Mouse (Mus musculus): Measurements from ENCODE around the gene Ifna9. TPM values are rescaled to one million over a fixed set of nuclear protein-coding genes. Genes with fewer than 3 reads are reported as not detected.

The Ifna9 gene
- total RNA-seq (2023): not detected in 2 replicates

GRCm38 (mm10) chr4:88592285-88592684, at the start of gene Ifna9:
Gene Ifna9, minus strand, starts transcription at chr4:88592385.

GRCm38 (mm10) chr4:88634311-88634710, 42.1 kb upstream of the Ifna9 start, which contains the start of gene C87499:
Gene C87499, minus strand, starts transcription at chr4:88634411.

GRCm38 (mm10) chr4:88603276-88603675, 11.1 kb upstream of the Ifna9 start, which contains the start of gene Ifna12:
Gene Ifna12, minus strand, starts transcription at chr4:88603376.

GRCm38 (mm10) chr4:88571698-88572097, 20.5 kb downstream of the Ifna9 start, which contains the start of gene Ifna14:
Gene Ifna14, minus strand, starts transcription at chr4:88571798.

GRCm38 (mm10) chr4:88558145-88558544, 34.0 kb downstream of the Ifna9 start, which contains the start of gene Ifna15:
Gene Ifna15, minus strand, starts transcription at chr4:88558245.

Other genes starting within 250 kb of the Ifna9 start
- gene Hacd4, start 153.5 kb downstream of the Ifna9 start, total RNA-seq (2023): 80.3 and 87.0 TPM in 2 replicates
- gene Ifnb1, start 69.6 kb downstream of the Ifna9 start, total RNA-seq (2023): not detected in 2 replicates
- not detected in 2 replicates for gene Ifna15, start 34.1 kb downstream of the Ifna9 start, total RNA-seq (2023)
- not detected in 2 replicates for gene Ifna14, start 20.6 kb downstream of the Ifna9 start, total RNA-seq (2023)
- not detected in 2 replicates for gene Ifna12, start 11.0 kb upstream of the Ifna9 start, total RNA-seq (2023)
- not detected in 2 replicates for gene C87499, start 42.0 kb upstream of the Ifna9 start, total RNA-seq (2023)
- gene Ifna13, start 52.1 kb upstream of the Ifna9 start, total RNA-seq (2023): not detected in 2 replicates
- gene Ifna16, start 84.5 kb upstream of the Ifna9 start, total RNA-seq (2023): not detected in 2 replicates
- not detected in 2 replicates for gene Ifna2, start 91.5 kb upstream of the Ifna9 start, total RNA-seq (2023)
- gene Ifnab, start 99.0 kb upstream of the Ifna9 start, total RNA-seq (2023): not detected in 2 replicates
- gene Gm26566, start 129.4 kb upstream of the Ifna9 start, total RNA-seq (2023): 0.63 TPM in 1 of 2 replicates, not detected in the other
- gene Klhl9, start 130.1 kb upstream of the Ifna9 start, total RNA-seq (2023): 48.2 and 49.4 TPM in 2 replicates
- gene Gm13271, start 162.5 kb upstream of the Ifna9 start, total RNA-seq (2023): not detected in 2 replicates
- not detected in 2 replicates for gene Gm13283, start 167.7 kb upstream of the Ifna9 start, total RNA-seq (2023)
- gene Gm13290, start 181.4 kb upstream of the Ifna9 start, total RNA-seq (2023): 0.54 TPM in 1 of 2 replicates, not detected in the other
- not detected in 2 replicates for gene Gm13289, start 184.5 kb upstream of the Ifna9 start, total RNA-seq (2023)
- gene Gm13272, start 187.5 kb upstream of the Ifna9 start, total RNA-seq (2023): not detected in 2 replicates
- gene Ifnz, start 189.7 kb upstream of the Ifna9 start, total RNA-seq (2023): not detected in 2 replicates
- not detected in 2 replicates for gene Gm13276, start 193.3 kb upstream of the Ifna9 start, total RNA-seq (2023)
- not detected in 2 replicates for gene Gm13277, start 196.2 kb upstream of the Ifna9 start, total RNA-seq (2023)
- not detected in 2 replicates for gene Gm13278, start 199.2 kb upstream of the Ifna9 start, total RNA-seq (2023)
- gene Gm13275, start 202.1 kb upstream of the Ifna9 start, total RNA-seq (2023): not detected in 2 replicates
- not detected in 2 replicates for gene Gm13279, start 205.0 kb upstream of the Ifna9 start, total RNA-seq (2023)
- 0.45 TPM in 1 of 2 replicates, not detected in the other for gene Gm13285, start 207.3 kb upstream of the Ifna9 start, total RNA-seq (2023)
- not detected in 2 replicates for gene Gm13287, start 210.9 kb upstream of the Ifna9 start, total RNA-seq (2023)
- gene Gm13288, start 213.1 kb upstream of the Ifna9 start, total RNA-seq (2023): not detected in 2 replicates
- not detected in 2 replicates for gene Ifna7, start 223.8 kb upstream of the Ifna9 start, total RNA-seq (2023)
- gene Ifna11, start 227.6 kb upstream of the Ifna9 start, total RNA-seq (2023): not detected in 2 replicates
- not detected in 2 replicates for gene Ifna6, start 235.0 kb upstream of the Ifna9 start, total RNA-seq (2023)
- not detected in 2 replicates for gene Ifna5, start 243.1 kb upstream of the Ifna9 start, total RNA-seq (2023)
- not detected in 2 replicates for gene Ifna4, start 249.5 kb upstream of the Ifna9 start, total RNA-seq (2023)